Mouse (Mus musculus) liver, embryonic 14.5 days (tissue): Measurements from ENCODE around the gene Hc. TPM values are rescaled to one million over a fixed set of nuclear protein-coding genes. Genes with fewer than 3 reads are reported as not detected.

Source experiments
- ATAC-seq: fragments of 200-750 bp; cut with Nextera tagmentation; 2 replicates; pipeline ENCODE4 v1.8.0; 2017; ENCODE audit warnings: moderate number of reproducible peaks, mild to moderate bottlenecking, moderate library complexity; ENCODE audit not compliant: insufficient read depth
- DNase-seq, 3 experiments: peaks; one replicate each; pipeline ENCODE4 v3.0.0-alpha.2; 2012 to 2013; ENCODE audit warnings: low read depth in 3 of 3, low spot score in 3 of 3
- H3K27ac ChIP-seq: fragments of 300-500 bp; sonication (generic); 2 replicates; pipeline ENCODE4 v1.5.1; 2014; ENCODE audit warnings: moderate library complexity, mild to moderate bottlenecking, control low read depth, inconsistent platforms
- H3K27me3 ChIP-seq: fragments of 300-500 bp; sonication (generic); 2 replicates; pipeline ENCODE4 v1.6.1; 2014; ENCODE audit warnings: mild to moderate bottlenecking, low read length, moderate library complexity; ENCODE audit not compliant: control insufficient read depth, insufficient read depth
- H3K36me3 ChIP-seq: fragments of 300-500 bp; sonication (generic); replicated peaks from 2 replicates; pipeline ENCODE4 v1.6.1; 2014; ENCODE audit warnings: low read depth; ENCODE audit not compliant: control insufficient read depth, insufficient read depth
- H3K4me1 ChIP-seq, 2 experiments: fragments of 200-500 bp in 1 of 2; fragments of 300-500 bp in 1 of 2; sonication (generic) in 1 of 2; replicated peaks; 2 replicates each; pipeline ENCODE4 v1.6.1; 2012 to 2014; ENCODE audit warnings: antibody characterized with exemption in 1 of 2, inconsistent platforms in 1 of 2, low read length in 1 of 2; ENCODE audit not compliant: control insufficient read depth in 2 of 2, insufficient read depth in 2 of 2
- H3K4me2 ChIP-seq: fragments of 300-500 bp; sonication (generic); 2 replicates; pipeline ENCODE4 v1.6.1; 2014; ENCODE audit warnings: low read depth, mild to moderate bottlenecking, control low read depth, moderate library complexity
- H3K4me3 ChIP-seq, 2 experiments: fragments of 200-500 bp in 1 of 2; fragments of 300-500 bp in 1 of 2; sonication (generic) in 1 of 2; 2 replicates each; pipeline ENCODE4 v1.5.1; 2012 to 2014; ENCODE audit warnings: low read depth in 2 of 2, low read length in 2 of 2, mild to moderate bottlenecking in 2 of 2, control low read depth in 1 of 2, inconsistent platforms in 1 of 2, moderate library complexity in 1 of 2; ENCODE audit not compliant: insufficient read depth in 1 of 2
- H3K9ac ChIP-seq: fragments of 300-500 bp; sonication (generic); replicated peaks from 2 replicates; pipeline ENCODE4 v1.6.1; 2014; ENCODE audit warnings: mild to moderate bottlenecking, control low read depth, moderate library complexity
- H3K9me3 ChIP-seq: fragments of 300-500 bp; sonication (generic); 2 replicates; pipeline ENCODE4 v1.6.1; 2016; ENCODE audit warnings: low read length, mixed read lengths; ENCODE audit not compliant: control insufficient read depth
- CTCF ChIP-seq: IDR thresholded peaks from 2 replicates; pipeline ENCODE4 v1.5.1; 2016; ENCODE audit warnings: antibody characterized with exemption, low read depth, control low read depth
- EP300 ChIP-seq: IDR thresholded peaks from 2 replicates; pipeline ENCODE4 v1.6.1; 2016; ENCODE audit warnings: antibody characterized with exemption, low read depth
- WGBS: fragments of 180-500 bp; shearing (Covaris S2); extraction: QIAGEN DNeasy Blood & Tissue Kit; methylation state at CpG from one replicate; pipeline ENCODE4 v1.1.7; 2014; ENCODE audit not compliant: insufficient replicate concordance; 5-methylcytosine and 5-hydroxymethylcytosine counted together
- polyA plus RNA-seq, 2 experiments: library from polyadenylated mRNA; depleted of rRNA in 1 of 2; stranded (reverse) in 1 of 2; unstranded in 1 of 2; fragments of >200 nt; fragmentation: Nextera tagmentation in 1 of 2; extraction: Ambion mirVana in 1 of 2; gene quantifications; 2 replicates each; pipeline versions ENCODE4 v1.2.1 to v1.2.3; 2012 to 2014

The Hc gene
- polyA plus RNA-seq, 2 experiments = 37.4 to 56.3 TPM

DNA sequence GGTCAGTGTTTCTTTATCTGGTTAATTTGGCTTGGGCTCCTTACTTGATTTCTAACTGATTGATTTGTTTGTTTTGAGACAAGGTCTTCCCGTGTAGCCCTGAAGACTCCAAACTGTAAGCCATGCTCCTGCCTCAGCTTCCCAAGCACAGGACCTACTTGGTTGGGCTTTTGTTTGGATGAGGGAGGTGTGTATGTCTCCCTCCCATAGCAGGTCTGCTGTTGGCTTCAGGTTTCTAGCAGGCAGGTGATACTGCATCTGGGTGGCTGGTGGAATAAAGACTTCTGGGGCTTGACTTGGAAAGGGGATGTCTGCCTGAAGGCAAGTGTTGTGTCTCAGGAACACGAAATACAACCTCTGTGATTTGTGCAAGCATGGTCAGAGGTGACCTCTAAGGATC is 99.0 kb downstream of the Hc start:
- H3K4me1 ChIP-seq = peaks cover 2 to 13% of the 10 kb centered on the region in 2 experiments; a peak in 2 of 4 replicates
- H3K27me3 ChIP-seq = no peaks in the 10 kb centered on the region
- H3K9me3 ChIP-seq = no peaks in the 10 kb centered on the region
- no peak for ATAC-seq
- 47% methylated on average over 2 of the region's 2 CpGs for WGBS
- no peaks in the 10 kb centered on the region for H3K36me3 ChIP-seq
- no peak overlapping the region for H3K9ac ChIP-seq
- no peak overlapping the region for H3K27ac ChIP-seq
- H3K4me2 ChIP-seq = no peak overlapping the region
- no peak for DNase-seq
- no peak overlapping the region for H3K4me3 ChIP-seq
- TF ChIP-seq CTCF (no peak), EP300 (no peak)

DNA sequence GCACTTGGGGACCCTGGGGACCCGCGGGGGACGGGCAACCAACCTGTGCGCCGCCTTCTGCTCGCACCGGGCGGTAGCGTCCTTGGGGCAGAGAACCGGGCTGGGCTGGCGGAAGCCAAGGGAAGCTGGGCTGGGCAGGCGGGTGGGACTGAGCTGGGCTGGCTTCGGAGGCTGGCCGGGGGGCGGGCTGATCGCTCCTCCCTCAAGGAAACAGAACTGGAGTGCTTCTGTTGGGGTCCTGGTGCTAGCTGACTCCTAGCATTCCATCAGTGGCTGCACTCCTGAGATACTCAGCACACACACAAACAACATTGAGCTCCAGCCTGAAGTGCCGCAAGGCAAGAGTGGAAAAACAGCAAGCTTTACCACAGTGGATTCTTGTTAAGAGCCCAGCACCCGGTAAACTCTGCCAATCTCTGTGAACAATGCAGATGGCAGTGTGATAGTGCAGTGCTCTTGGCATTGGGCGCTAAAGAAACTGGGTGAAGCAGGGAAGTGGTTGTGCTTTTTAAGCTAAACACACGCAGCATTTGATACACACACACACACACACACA is 99.7 kb downstream of the Hc start, which contains the start of gene Traf1:
TSS of gene Traf1 (minus strand) at position 292 of the 556 bp plus-strand sequence.
- H3K27ac ChIP-seq = no peak within 1 kb of the TSS
- peak within 1 kb of the TSS; percentile 36 for H3K4me2 ChIP-seq
- no peak within 1 kb of the TSS for H3K4me3 ChIP-seq
- ATAC-seq = no peak
- no peaks in the 10 kb centered on the region for H3K36me3 ChIP-seq
- H3K27me3 ChIP-seq = no peaks in the 10 kb centered on the region
- H3K4me1 ChIP-seq = peaks cover 2 to 13% of the 10 kb centered on the region in 2 experiments; a peak in 2 of 4 replicates
- no peak for TF ChIP-seq CTCF
- no peak for TF ChIP-seq EP300
- no peaks in the 10 kb centered on the region for H3K9me3 ChIP-seq
- no peak within 1 kb of the TSS for H3K9ac ChIP-seq
- no peak for DNase-seq
- WGBS = 9% methylated on average over 20 of the region's 20 CpGs

DNA sequence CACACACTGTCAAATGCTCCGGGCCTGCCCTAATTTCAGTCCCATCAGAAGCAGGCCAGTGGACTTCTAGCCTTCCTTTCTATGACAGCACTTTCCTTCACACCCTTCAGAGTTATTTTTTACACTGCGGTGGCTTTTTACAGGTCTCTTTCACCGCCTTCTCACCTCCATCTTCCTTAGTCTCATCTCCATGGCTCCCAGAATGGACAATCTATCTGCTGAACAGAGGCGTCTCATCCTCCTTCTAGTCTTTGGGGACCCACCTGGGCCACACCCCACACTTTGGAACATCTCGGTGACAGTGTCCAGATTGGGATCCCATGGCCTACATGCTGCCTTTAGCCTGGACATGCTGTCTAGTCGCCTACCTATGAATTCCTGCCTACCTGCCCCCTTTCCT is 100.3 kb downstream of the Hc start:
- WGBS = 49% methylated on average over 6 of the region's 6 CpGs
- no peak overlapping the region for H3K4me3 ChIP-seq
- H3K9me3 ChIP-seq = no peaks in the 10 kb centered on the region
- H3K4me1 ChIP-seq = peaks cover 2 to 12% of the 10 kb centered on the region in 2 experiments; a peak in 2 of 4 replicates
- peak overlapping the region; percentile 36; the same call in 1 of the 2 replicates for H3K4me2 ChIP-seq
- no peak overlapping the region for H3K27ac ChIP-seq
- H3K36me3 ChIP-seq = no peaks in the 10 kb centered on the region
- no peak overlapping the region for H3K9ac ChIP-seq
- ATAC-seq (no peak), DNase-seq (no peak)
- TF ChIP-seq CTCF (no peak), EP300 (no peak)
- H3K27me3 ChIP-seq = no peaks in the 10 kb centered on the region

DNA sequence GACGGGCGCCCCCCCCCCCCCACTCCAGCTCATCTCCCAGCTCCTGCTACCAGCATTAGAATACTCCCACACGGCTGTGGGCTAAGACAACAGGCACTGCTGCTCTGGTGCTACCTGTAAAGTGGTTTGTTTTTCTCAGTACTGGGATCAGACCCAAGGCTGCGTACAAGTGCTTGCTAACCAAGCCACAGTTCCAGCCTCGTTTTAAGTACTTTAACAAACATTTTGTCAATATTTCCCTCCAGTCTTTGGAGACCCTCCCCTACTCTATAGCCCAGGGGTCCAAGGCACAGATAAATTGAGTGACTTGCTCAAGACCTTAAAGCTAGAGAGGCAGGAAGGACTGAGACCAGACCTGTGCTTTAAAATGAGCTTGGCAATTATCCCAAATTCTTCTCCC is 100.8 kb downstream of the Hc start:
- Histone ChIP-seq H3K27me3 (no peaks in the 10 kb centered on the region), H3K9ac (no peak overlapping the region), H3K9me3 (no peaks in the 10 kb centered on the region), H3K36me3 (no peaks in the 10 kb centered on the region), H3K4me3 (no peak overlapping the region), H3K4me1 (peaks cover under 1 to 7% of the 10 kb centered on the region in 2 experiments; a peak in 2 of 4 replicates), H3K27ac (no peak overlapping the region), H3K4me2 (no peak overlapping the region)
- DNase-seq = no peak
- ATAC-seq = no peak
- TF ChIP-seq EP300 (no peak), CTCF (no peak)
- 59% methylated on average over 5 of the region's 5 CpGs for WGBS

DNA sequence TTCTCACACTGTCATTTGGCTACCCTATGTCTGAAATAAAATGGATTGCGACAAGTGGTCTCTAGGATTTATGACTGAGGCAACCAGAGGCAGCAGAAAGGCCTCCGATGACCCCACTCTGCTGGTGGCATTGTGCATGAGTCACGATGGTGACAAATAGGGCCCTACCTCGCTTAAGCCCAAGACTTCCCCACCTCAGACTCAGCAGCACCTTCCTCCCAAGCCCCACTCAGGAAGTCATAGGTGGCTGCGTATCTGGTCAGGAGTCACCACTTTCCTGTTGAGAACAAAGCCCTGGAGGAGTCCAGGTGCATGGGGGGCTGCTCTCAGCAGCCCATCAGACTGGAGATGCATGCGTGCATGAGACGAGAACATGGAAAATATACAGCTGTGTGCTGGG is 102.7 kb downstream of the Hc start:
- TF ChIP-seq CTCF (no peak), EP300 (no peak)
- Histone ChIP-seq H3K4me1 (peaks cover 0 to 5% of the 10 kb centered on the region in 2 experiments; a peak in 1 of 4 replicates), H3K27ac (no peak overlapping the region), H3K27me3 (no peaks in the 10 kb centered on the region), H3K36me3 (no peaks in the 10 kb centered on the region), H3K4me3 (no peak overlapping the region), H3K4me2 (no peak overlapping the region), H3K9me3 (no peaks in the 10 kb centered on the region), H3K9ac (no peak overlapping the region)
- ATAC-seq = no peak
- no peak for DNase-seq
- 47% methylated on average over 7 of the region's 7 CpGs for WGBS
